Mouse (Mus musculus) CH12.LX (cell line): Measurements from ENCODE around the gene Abcd1.

Experiments used
- CTCF ChIP-seq, 2 experiments: IDR thresholded peaks in 1 of 2; conservative IDR thresholded peaks in 1 of 2; 2 replicates each; pipeline ENCODE4 v1.5.1; 2011 to 2012; ENCODE audit warnings: low read depth in 2 of 2, low read length in 2 of 2, improper control_type of control experiment in 1 of 2, inconsistent platforms in 1 of 2, mild to moderate bottlenecking in 1 of 2, moderate library complexity in 1 of 2
- MAX ChIP-seq: IDR thresholded peaks from 2 replicates; pipeline ENCODE4 v1.6.1; 2011; ENCODE audit warnings: low read length, improper control_type of control experiment
- MAZ ChIP-seq: IDR thresholded peaks from 2 replicates; pipeline ENCODE4 v1.6.1; 2012; ENCODE audit warnings: low read depth, mild to moderate bottlenecking, inconsistent platforms, low read length, improper control_type of control experiment, moderate library complexity

DNA sequence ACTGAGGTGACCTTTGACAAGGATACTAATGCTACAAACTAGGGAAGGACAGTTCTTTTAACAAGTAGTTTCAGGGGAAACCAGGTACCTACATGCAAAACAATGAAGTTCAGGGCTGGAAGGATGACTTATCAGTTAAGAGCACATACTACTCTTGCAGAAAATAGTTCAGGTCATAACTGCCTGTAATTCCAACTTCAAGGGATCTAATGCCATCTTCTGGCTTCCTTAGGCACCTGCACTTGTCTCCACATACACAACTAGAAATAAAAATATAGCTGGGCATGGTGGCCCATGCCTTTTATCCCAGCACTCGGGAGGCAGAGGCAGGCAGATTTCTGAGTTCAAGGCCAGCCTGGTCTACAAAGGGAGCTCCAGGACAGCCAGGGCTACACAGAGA, 32.6 kb downstream of the Abcd1 start:
- peak in 1 of 2 experiments; percentile 50; a peak in 2 of 4 replicates for TF ChIP-seq CTCF (conservative IDR thresholded peaks at IDR 0.05 in 1 of 2, IDR thresholded peaks at IDR 0.05 in 1 of 2; ENCODE audit: low read depth in 2 of 2, low read length in 2 of 2)
- no peak for TF ChIP-seq MAX
- no peak for TF ChIP-seq MAZ
